Mouse (Mus musculus): ENCODE data around the gene Fndc5. TPM values are rescaled to one million over a fixed set of nuclear protein-coding genes. Genes with fewer than 3 reads are reported as not detected.

The Fndc5 gene
- polyA plus RNA-seq, 1 experiment from 2014 or later, result 2.0 TPM

GRCm38 (mm10) chr4:129120520-129121445 lies 16.0 kb upstream of the Fndc5 start:
- Histone ChIP-seq H3K4me3 (ENCODE audit: low read depth, low read length) (peak overlapping the region; percentile 41), H3K4me1 (replicated peaks; ENCODE audit: control insufficient read depth, insufficient read depth) (peaks cover 3% of the 10 kb centered on the region), H3K36me3 (ENCODE audit: control insufficient read depth, insufficient read depth, low read length) (no peaks in the 10 kb centered on the region), H3K9ac (ENCODE audit: low read length) (no peak overlapping the region), H3K4me2 (replicated peaks; ENCODE audit: low read depth) (peak overlapping the region; percentile 74), H3K9me3 (ENCODE audit: control insufficient read depth, low read length) (no peaks in the 10 kb centered on the region), H3K27ac (replicated peaks) (no peak overlapping the region), H3K27me3 (ENCODE audit: control insufficient read depth, insufficient read depth, low read length) (no peaks in the 10 kb centered on the region)
- WGBS, result 1% methylated on average over 55 of the region's 59 CpGs
- DNase-seq (ENCODE audit: low spot score) (peak; percentile 82), ATAC-seq (ENCODE audit: low FRiP score, low TSS enrichment) (peak; percentile 65; the same call in 1 of the 2 replicates)
- TF ChIP-seq EP300 (optimal IDR thresholded peaks at IDR 0.05) (no peak), CTCF (IDR thresholded peaks at IDR 0.05; ENCODE audit: low read depth) (peak; percentile 68)

- peaks cover 3% of the 10 kb centered on the region for H3K4me1 ChIP-seq (replicated peaks; ENCODE audit: control insufficient read depth, insufficient read depth)
- no peaks in the 10 kb centered on the region for H3K27me3 ChIP-seq (ENCODE audit: control insufficient read depth, insufficient read depth, low read length)
- H3K4me3 ChIP-seq (ENCODE audit: low read depth, low read length), result peak within 1 kb of the TSS; percentile 41
- DNase-seq (ENCODE audit: low spot score), result no peak
- TF ChIP-seq CTCF (IDR thresholded peaks at IDR 0.05; ENCODE audit: low read depth) (no peak), EP300 (optimal IDR thresholded peaks at IDR 0.05) (no peak)
- no peak within 1 kb of the TSS for H3K9ac ChIP-seq (ENCODE audit: low read length)
- ATAC-seq (ENCODE audit: low FRiP score, low TSS enrichment), result peak; percentile 27; the same call in 1 of the 2 replicates
- H3K9me3 ChIP-seq (ENCODE audit: control insufficient read depth, low read length), result no peaks in the 10 kb centered on the region
- H3K27ac ChIP-seq (replicated peaks), result no peak within 1 kb of the TSS
- WGBS, result 1% methylated on average over 15 of the region's 17 CpGs
- no peaks in the 10 kb centered on the region for H3K36me3 ChIP-seq (ENCODE audit: control insufficient read depth, insufficient read depth, low read length)
- peak within 1 kb of the TSS; percentile 74 for H3K4me2 ChIP-seq (replicated peaks; ENCODE audit: low read depth)
These were observed 15.2 kb upstream of the Fndc5 start, which contains the start of gene Hpca for GRCm38 (mm10) chr4:129121569-129122086. TSS of gene Hpca (minus strand) at chr4:129122036.

GRCm38 (mm10) chr4:129122107-129122506 lies 14.7 kb upstream of the Fndc5 start:
- TF ChIP-seq EP300 (optimal IDR thresholded peaks at IDR 0.05) (no peak), CTCF (IDR thresholded peaks at IDR 0.05; ENCODE audit: low read depth) (no peak)
- Histone ChIP-seq H3K9ac (ENCODE audit: low read length) (no peak overlapping the region), H3K27ac (replicated peaks) (no peak overlapping the region), H3K27me3 (ENCODE audit: control insufficient read depth, insufficient read depth, low read length) (no peaks in the 10 kb centered on the region), H3K36me3 (ENCODE audit: control insufficient read depth, insufficient read depth, low read length) (no peaks in the 10 kb centered on the region), H3K9me3 (ENCODE audit: control insufficient read depth, low read length) (no peaks in the 10 kb centered on the region), H3K4me3 (ENCODE audit: low read depth, low read length) (no peak overlapping the region), H3K4me2 (replicated peaks; ENCODE audit: low read depth) (no peak overlapping the region), H3K4me1 (replicated peaks; ENCODE audit: control insufficient read depth, insufficient read depth) (peaks cover 3% of the 10 kb centered on the region)
- WGBS, result 16% methylated on average over 9 of the region's 9 CpGs
- ATAC-seq (ENCODE audit: low FRiP score, low TSS enrichment) (no peak), DNase-seq (ENCODE audit: low spot score) (no peak)

GRCm38 (mm10) chr4:129122719-129123118 lies 14.1 kb upstream of the Fndc5 start:
- H3K9ac ChIP-seq (ENCODE audit: low read length), result no peak overlapping the region
- H3K4me2 ChIP-seq (replicated peaks; ENCODE audit: low read depth), result no peak overlapping the region
- no peaks in the 10 kb centered on the region for H3K27me3 ChIP-seq (ENCODE audit: control insufficient read depth, insufficient read depth, low read length)
- no peaks in the 10 kb centered on the region for H3K36me3 ChIP-seq (ENCODE audit: control insufficient read depth, insufficient read depth, low read length)
- H3K4me3 ChIP-seq (ENCODE audit: low read depth, low read length), result no peak overlapping the region
- H3K4me1 ChIP-seq (replicated peaks; ENCODE audit: control insufficient read depth, insufficient read depth), result peaks cover 3% of the 10 kb centered on the region
- H3K9me3 ChIP-seq (ENCODE audit: control insufficient read depth, low read length), result no peaks in the 10 kb centered on the region
- 18% methylated on average over 8 of the region's 8 CpGs for WGBS
- H3K27ac ChIP-seq (replicated peaks), result no peak overlapping the region
- ATAC-seq (ENCODE audit: low FRiP score, low TSS enrichment) (no peak), DNase-seq (ENCODE audit: low spot score) (no peak)
- no peak for TF ChIP-seq EP300 (optimal IDR thresholded peaks at IDR 0.05)
- TF ChIP-seq CTCF (IDR thresholded peaks at IDR 0.05; ENCODE audit: low read depth), result no peak

GRCm38 (mm10) chr4:129124652-129125146 lies 12.1 kb upstream of the Fndc5 start:
- DNase-seq (ENCODE audit: low spot score) (no peak), ATAC-seq (ENCODE audit: low FRiP score, low TSS enrichment) (no peak)
- Histone ChIP-seq H3K4me2 (replicated peaks; ENCODE audit: low read depth) (no peak overlapping the region), H3K9me3 (ENCODE audit: control insufficient read depth, low read length) (no peaks in the 10 kb centered on the region), H3K9ac (ENCODE audit: low read length) (no peak overlapping the region), H3K36me3 (ENCODE audit: control insufficient read depth, insufficient read depth, low read length) (no peaks in the 10 kb centered on the region), H3K4me3 (ENCODE audit: low read depth, low read length) (no peak overlapping the region), H3K27ac (replicated peaks) (no peak overlapping the region), H3K4me1 (replicated peaks; ENCODE audit: control insufficient read depth, insufficient read depth) (peaks cover 3% of the 10 kb centered on the region), H3K27me3 (ENCODE audit: control insufficient read depth, insufficient read depth, low read length) (no peaks in the 10 kb centered on the region)
- WGBS, result 7% methylated on average over 13 of the region's 13 CpGs
- TF ChIP-seq EP300 (optimal IDR thresholded peaks at IDR 0.05) (no peak), CTCF (IDR thresholded peaks at IDR 0.05; ENCODE audit: low read depth) (no peak)

Data from stomach, postnatal 0 days (tissue).